Mouse (Mus musculus) forebrain, embryonic 10.5 days (tissue): Measurements from ENCODE around the gene Raet1e. TPM values are rescaled to one million over a fixed set of nuclear protein-coding genes. Genes with fewer than 3 reads are reported as not detected.
A peak's percentile ranks its signal among the peaks of the same experiment; 100 is the strongest.
"Not testable (repeated sequence)": the region's sequence is repeated elsewhere in the genome, so short reads cannot be mapped to it uniquely, and the experiment has no call there.

Experiments
- DNase-seq: peaks from one replicate; pipeline ENCODE4 v3.0.0-alpha.2; 2017; ENCODE audit warnings: low spot score; ENCODE audit errors: extremely low spot score
- H3K27ac ChIP-seq: fragments of 300-500 bp; sonication (generic); 2 replicates; pipeline ENCODE4 v1.5.1; 2016; ENCODE audit warnings: mild to moderate bottlenecking
- H3K27me3 ChIP-seq: fragments of 300-500 bp; sonication (generic); 2 replicates; pipeline ENCODE4 v1.6.1; 2016; ENCODE audit warnings: mild to moderate bottlenecking; ENCODE audit not compliant: poor library complexity, severe bottlenecking
- H3K36me3 ChIP-seq: fragments of 300-500 bp; sonication (generic); replicated peaks from 2 replicates; pipeline ENCODE4 v1.6.1; 2016; ENCODE audit warnings: mild to moderate bottlenecking, moderate library complexity
- H3K4me1 ChIP-seq: fragments of 300-500 bp; sonication (generic); 2 replicates; pipeline ENCODE4 v1.6.1; 2016
- H3K4me3 ChIP-seq: fragments of 300-500 bp; sonication (generic); 2 replicates; pipeline ENCODE4 v1.5.1; 2016; ENCODE audit warnings: mild to moderate bottlenecking, moderate library complexity
- H3K9me3 ChIP-seq: fragments of 300-500 bp; sonication (generic); 2 replicates; pipeline ENCODE4 v1.6.1; 2016; ENCODE audit warnings: mild to moderate bottlenecking, moderate library complexity
- WGBS: fragments of 180-500 bp; shearing (Covaris S2); methylation state at CpG from one replicate; pipeline ENCODE4 v1.1.7; 2016; 5-methylcytosine and 5-hydroxymethylcytosine counted together
- polyA plus RNA-seq: library from polyadenylated mRNA; unstranded; fragments of >200 nt; fragmentation: Nextera tagmentation; extraction: Ambion mirVana; gene quantifications from 2 replicates; pipeline ENCODE4 v1.2.1, GENCODE M21; 2016

Raet1e gene
- polyA plus RNA-seq, 1 experiment from 2014 or later: 9.9 TPM

DNA sequence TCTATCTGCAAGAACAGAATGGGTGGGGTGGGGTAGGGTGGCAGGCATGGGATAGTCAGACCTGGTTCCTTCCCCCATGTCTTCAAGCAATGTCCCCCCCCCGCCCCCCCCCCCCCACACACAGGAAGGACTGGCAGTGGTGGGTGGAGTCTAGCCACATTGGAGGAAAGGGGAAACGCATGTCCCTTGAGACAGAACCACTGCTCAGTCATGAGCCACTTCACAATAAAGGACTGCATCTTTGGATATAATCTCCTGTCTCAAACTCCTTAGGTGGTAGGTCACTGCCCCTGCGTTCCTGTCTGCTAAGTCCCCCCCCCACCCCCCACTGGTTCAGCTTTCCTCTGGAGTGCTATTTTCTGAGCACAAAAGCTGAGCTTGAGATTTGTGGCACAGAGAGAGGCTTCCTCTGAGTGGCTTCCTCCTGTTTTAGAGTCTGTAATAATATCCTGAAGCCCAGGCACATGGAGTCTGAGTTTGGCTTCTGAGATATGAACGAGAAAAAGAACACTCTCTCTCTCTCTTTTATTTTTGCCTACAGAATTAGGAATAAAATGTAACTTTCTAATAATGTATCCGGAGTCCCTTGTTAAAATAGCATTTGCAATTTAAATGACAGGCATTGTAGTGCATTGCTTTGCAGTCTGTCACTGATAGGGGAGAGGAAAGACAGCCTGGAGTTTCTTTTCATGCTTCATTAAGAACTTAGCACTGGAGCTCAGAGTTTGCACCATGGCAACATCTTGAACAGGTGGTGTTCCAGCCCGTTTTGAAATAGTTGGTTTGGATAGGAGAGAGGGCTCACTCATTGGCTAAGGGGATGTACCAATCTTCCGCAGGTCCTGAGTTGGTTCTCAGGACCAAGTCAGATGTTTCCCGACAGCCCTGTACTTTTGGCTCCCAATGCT lies 112.8 kb downstream of the Raet1e start:
- not testable (repeated sequence) for H3K4me3 ChIP-seq, H3K9me3 ChIP-seq, DNase-seq, H3K36me3 ChIP-seq
- peaks cover 27% of the 10 kb centered on the region for H3K4me1 ChIP-seq
- 34% methylated on average over 8 of the region's 8 CpGs for WGBS
- peaks cover 34% of the 10 kb centered on the region for H3K27me3 ChIP-seq
- H3K27ac ChIP-seq: peak overlapping the region; percentile 44; the same call in 1 of the 2 replicates

DNA sequence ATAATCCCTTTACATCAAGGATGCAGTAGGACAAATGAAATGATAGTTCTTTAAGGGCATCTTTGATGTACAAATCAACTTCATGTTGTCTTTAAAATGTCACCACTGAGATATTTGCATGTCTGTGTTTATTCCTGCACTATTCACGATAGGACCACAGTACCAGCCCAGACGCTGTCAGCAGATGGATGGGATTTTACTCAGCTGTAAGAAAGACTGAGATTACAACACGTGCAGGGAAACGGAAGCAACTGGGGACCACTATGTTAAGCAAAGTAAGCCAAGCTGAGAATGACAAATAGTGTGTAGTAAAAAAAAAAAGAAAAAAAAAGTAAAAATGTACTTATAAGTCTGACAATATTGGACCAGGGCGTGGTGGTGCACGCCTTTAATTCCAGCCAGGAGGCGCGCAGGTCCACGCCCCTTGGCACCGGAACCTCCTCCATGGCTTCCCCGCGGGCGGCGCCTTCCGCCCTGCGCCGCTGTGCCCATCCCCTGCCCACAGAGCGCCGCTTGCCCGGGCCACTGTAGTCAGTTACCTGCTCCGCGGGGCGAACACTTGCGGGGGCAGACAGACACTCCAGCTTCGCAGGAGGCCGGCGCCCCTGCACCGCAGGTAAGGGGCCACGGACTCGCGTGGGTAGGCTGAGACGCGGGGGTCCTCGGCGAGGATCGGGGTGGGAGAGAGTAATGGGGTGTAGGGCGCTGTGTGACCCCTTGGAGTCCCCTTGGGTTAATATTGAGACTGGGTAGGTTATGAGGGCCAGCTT lies 114.7 kb downstream of the Raet1e start:
- Histone ChIP-seq H3K4me3 (peak overlapping the region; percentile 58), H3K27me3 (peaks cover 34% of the 10 kb centered on the region), H3K4me1 (peaks cover 27% of the 10 kb centered on the region)
- DNase-seq: peak; percentile 18
- not testable (repeated sequence) for H3K27ac ChIP-seq, H3K9me3 ChIP-seq, H3K36me3 ChIP-seq
- WGBS: 3% methylated on average over 37 of the region's 37 CpGs

DNA sequence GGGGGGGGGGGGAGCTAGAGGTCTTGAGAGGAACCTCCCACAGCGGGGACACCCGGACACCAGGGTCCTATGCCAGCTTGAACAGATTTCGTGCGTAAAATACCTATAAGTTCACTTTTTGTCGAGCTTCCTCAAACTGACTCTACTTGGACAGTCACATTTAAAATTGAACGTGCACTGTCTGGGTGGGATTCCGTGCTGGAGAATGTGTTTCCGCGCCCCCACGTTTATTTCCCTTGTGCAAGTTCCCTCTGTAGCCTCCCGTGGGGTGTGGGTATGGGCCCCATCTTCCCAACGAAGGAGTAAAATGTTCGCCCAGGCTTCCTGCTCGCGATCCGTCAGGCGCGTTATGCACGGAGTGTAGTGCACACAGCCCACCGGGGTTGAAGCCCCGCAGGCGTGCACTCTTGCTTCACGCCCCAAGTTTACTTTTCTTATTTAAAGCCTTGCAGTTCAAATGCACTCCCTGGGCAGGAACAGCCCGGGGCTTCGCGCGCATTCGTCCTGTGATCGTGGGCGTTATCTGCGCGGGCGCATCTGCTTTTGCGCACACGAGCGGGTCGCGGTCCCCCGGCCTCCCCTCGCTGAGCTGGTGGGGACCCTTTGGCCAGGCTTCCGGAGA lies 115.4 kb downstream of the Raet1e start:
- Histone ChIP-seq H3K9me3 (no peaks in the 10 kb centered on the region), H3K4me3 (peak overlapping the region; percentile 58), H3K27me3 (peaks cover 34% of the 10 kb centered on the region), H3K4me1 (peaks cover 27% of the 10 kb centered on the region), H3K36me3 (no peaks in the 10 kb centered on the region), H3K27ac (peak overlapping the region; percentile 25)
- peak; percentile 23 for DNase-seq
- WGBS: under 1% methylated on average over 41 of the region's 41 CpGs

DNA sequence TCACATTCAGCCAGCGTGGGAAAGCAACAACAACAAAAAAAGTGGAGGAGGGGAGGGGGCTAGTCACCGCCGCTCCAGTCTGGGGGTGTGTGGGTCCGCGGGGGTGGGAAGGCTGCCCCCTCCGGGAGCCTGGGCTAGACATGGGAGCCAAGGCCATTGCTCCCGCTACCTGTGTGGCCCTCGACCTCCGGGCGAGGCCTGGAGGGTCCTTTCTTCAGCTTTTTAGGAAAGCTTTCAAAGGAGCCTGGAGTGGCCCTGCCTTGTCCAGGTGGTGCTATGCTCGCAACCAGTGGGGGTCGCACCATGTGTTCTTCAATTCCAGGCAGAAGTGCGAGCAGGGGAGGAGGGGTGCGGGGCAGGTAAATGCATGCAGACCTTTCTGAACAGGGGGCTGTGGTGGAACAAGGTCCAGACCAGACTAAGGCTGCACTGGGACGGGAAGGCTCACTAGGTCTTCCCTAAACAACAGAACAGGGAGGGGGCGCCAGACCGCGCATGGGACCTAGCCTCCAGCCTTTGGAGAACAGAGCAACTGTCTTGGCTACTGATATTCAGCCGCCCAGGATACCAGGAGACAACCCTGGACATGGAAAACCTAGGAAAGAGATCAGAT lies 116.2 kb downstream of the Raet1e start:
- DNase-seq: no peak
- H3K27ac ChIP-seq: no peak overlapping the region
- WGBS: 4% methylated on average over 19 of the region's 19 CpGs

DNA sequence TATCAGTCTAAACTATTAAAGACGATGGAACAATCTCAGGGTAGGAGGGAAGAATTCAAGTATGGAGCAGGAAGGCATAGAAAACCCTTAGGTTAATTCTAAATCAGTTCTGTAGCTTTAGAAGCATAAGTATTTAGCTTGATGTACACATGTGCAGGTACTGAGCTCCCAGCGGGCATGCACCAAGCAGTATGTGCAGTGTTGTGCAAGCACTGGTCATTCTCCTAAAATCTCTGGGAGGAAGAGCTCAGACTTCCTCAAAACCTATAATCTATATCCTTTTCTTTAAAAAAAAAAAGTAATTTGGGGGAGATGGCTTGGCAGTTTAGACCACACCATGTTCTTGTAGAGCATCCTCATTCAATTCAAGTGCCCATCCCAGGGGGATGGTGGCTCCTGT lies 120.1 kb downstream of the Raet1e start:
- Histone ChIP-seq H3K27me3 (peaks cover 27% of the 10 kb centered on the region), H3K4me1 (peaks cover 13% of the 10 kb centered on the region)
- H3K36me3 ChIP-seq, H3K9me3 ChIP-seq, DNase-seq, H3K4me3 ChIP-seq, H3K27ac ChIP-seq: not testable (repeated sequence)
- WGBS: 89% methylated on average over 2 of the region's 2 CpGs

More for the DNA sequence above, 116.2 kb downstream of the Raet1e start:
- H3K4me1 ChIP-seq: peaks cover 27% of the 10 kb centered on the region
- H3K36me3 ChIP-seq: no peaks in the 10 kb centered on the region
- H3K27me3 ChIP-seq: peaks cover 34% of the 10 kb centered on the region
- no peaks in the 10 kb centered on the region for H3K9me3 ChIP-seq
- H3K4me3 ChIP-seq: peak overlapping the region; percentile 58

DNA sequence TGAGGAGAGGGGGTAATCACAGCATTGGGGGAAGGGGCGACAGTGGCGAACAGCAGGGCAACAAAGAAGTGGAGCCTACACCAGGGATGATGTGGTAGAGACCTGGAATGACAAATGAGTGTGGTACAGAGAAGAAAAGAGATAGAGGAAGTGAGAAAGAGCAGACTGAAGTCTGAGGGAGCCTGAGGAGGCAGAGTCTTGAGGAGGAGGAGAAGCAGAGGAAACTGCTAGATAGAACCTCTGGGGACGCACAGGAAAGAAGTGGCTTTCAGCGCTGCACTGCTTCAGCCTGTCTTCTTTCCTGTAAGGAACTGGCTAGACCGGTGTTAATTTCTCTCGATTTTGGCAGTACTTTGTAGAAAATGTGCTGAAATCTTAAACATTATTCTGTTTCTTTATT lies 124.4 kb downstream of the Raet1e start:
- no peaks in the 10 kb centered on the region for H3K9me3 ChIP-seq
- WGBS: 52% methylated on average over 6 of the region's 6 CpGs
- no peaks in the 10 kb centered on the region for H3K36me3 ChIP-seq

DNA sequence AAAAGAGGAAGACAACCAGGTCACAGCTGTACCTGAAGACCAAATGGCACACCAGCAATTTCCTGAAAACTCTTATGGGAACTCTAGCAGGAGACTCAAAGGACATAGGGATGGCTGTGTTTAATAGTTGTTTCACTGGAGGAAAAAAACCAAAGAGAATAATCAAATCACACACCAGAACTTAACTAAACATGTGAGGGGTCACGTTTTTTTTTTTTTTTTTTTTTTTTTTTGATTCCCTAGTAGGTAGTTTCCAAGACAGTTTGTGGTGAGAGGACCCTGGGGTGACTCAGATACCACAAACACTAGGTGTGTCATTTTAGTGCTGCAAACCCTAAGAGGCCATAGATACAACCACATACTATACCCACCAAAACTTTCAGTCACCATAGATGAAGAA lies 137.3 kb downstream of the Raet1e start:
- no peak for DNase-seq

More for the DNA sequence above, 124.4 kb downstream of the Raet1e start:
- H3K27ac ChIP-seq: no peak overlapping the region
- H3K4me1 ChIP-seq: no peaks in the 10 kb centered on the region
- no peak for DNase-seq
- peaks cover 4% of the 10 kb centered on the region; the same call in 1 of the 2 replicates for H3K27me3 ChIP-seq
- no peak overlapping the region for H3K4me3 ChIP-seq

DNA sequence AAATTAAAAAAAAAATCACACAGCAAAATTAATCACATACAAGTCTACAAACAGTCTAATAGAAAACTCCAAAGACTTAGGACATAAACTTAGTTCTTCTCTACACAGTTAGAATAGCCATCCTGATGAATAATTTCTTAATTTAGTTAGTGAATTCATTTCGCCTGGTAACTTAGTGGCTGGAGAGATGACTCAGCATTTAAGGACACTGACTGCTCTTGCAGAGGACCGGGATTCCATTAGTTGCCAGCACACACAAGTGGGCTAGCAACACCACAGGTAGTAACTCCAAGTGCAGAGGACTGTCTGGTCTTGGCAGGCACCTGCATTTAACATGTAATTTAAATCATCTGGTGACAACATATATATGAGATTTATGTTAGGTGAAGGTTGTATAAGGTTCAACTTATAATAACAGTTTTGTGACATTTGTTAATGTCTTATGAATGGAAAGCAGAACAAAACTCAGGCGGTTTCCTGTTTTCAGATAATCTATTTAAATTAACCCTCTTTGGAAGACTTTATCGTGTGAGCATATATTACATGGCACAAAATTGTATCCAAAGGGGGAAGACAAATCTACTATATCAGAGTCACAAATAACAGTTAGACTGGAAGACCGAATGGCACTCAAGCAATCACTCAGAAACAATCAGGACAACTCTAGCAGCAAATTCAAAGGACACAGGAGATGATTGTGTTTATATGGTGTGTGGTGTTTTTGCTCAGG lies 138.8 kb downstream of the Raet1e start:
- 85% methylated on average over 5 of the region's 5 CpGs for WGBS
- no peaks in the 10 kb centered on the region for H3K4me1 ChIP-seq
- DNase-seq: no peak

More for the DNA sequence above, 137.3 kb downstream of the Raet1e start:
- H3K9me3 ChIP-seq: no peaks in the 10 kb centered on the region
- no peaks in the 10 kb centered on the region for H3K36me3 ChIP-seq
- no peak overlapping the region for H3K4me3 ChIP-seq
- WGBS: 28% methylated on average over 1 of the region's 1 CpGs
- H3K27ac ChIP-seq: no peak overlapping the region
- no peaks in the 10 kb centered on the region for H3K27me3 ChIP-seq
- no peaks in the 10 kb centered on the region for H3K4me1 ChIP-seq

DNA sequence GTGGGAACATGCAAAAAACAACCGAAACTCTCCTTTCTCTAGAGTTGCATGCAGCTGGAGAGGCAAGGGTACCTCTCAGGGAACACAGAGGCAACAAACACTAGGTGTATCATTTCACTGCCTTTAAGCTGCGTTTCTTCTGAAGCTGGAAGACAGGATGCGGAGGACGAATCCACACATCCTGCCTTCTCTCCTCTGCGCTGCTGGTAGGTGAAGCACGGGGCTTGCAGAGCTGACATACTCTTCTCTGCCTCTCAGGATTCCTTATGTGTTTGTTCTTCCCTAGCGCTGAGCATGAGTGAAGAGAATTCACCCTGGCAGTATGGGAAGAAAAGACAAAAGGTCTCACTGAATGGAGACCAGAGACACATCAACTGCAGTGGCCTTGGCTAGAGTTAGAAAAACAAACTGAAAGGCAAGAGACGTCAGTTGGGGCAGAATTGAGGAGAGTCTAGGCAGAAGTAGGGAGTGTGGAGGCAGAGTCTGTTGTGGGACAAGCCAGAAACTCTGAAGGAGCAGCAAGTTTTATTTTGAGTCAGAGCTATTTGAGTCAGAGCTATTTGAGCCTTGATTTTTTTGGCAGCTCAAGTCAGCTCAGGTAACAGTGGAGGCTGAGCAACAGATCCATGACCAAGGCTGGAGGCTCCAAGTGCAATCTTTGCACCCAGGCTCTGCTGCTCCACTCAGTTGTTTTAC lies 139.5 kb downstream of the Raet1e start:
- no peaks in the 10 kb centered on the region for H3K4me1 ChIP-seq
- H3K36me3 ChIP-seq: no peaks in the 10 kb centered on the region
- H3K9me3 ChIP-seq: no peaks in the 10 kb centered on the region
- H3K27ac ChIP-seq: 0 out of 2 replicates have a peak overlapping the region, but pooled peaks have one; percentile 3
- DNase-seq: no peak
- no peaks in the 10 kb centered on the region for H3K27me3 ChIP-seq
- WGBS: 71% methylated on average over 8 of the region's 8 CpGs
- no peak overlapping the region for H3K4me3 ChIP-seq

More for the DNA sequence above, 138.8 kb downstream of the Raet1e start:
- no peaks in the 10 kb centered on the region for H3K36me3 ChIP-seq
- no peaks in the 10 kb centered on the region for H3K27me3 ChIP-seq
- H3K4me3 ChIP-seq: no peak overlapping the region
- H3K27ac ChIP-seq: no peak overlapping the region
- H3K9me3 ChIP-seq: no peaks in the 10 kb centered on the region

DNA sequence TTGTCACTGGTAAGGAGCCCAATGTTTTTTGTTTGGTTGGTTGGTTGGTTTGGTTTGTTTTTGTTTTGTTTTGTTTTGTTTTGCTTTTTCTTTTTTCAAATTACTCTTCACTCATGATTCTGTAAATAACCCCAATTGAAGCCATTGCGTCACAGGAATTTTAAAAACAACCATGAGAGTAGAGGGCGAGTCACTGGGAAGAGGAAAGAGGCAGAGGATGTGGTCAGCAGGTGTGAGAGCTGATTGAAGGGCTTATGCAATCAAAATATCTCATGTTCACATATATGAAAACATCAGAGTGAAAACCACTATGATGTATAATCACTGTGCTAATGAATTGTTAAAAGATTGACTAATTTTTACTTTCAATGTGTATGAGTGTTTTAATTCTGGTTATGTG lies 141.0 kb downstream of the Raet1e start:
- H3K36me3 ChIP-seq: no peaks in the 10 kb centered on the region
- 83% methylated on average over 2 of the region's 2 CpGs for WGBS
- no peak overlapping the region for H3K4me3 ChIP-seq

DNA sequence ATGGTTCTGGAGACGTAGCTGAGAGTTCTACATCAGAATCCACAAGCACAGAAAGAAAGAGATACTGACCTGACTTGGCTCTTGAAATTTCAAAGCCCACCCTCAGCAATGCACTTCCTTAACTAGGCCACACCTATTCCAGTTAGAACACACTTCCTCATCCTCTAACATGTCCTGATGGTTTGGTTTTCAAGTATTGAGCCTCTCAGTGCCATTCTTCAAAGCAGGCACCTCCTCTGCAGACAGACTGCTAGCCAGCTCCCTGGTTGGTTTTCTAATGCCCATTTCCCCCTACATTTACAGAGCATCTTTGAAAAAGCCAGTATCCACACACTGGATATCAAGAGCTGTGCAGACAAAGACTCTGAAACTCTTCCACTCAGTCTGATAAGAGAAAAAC lies 143.3 kb downstream of the Raet1e start:
- H3K4me3 ChIP-seq: no peak overlapping the region
- no peak for DNase-seq
- H3K36me3 ChIP-seq: no peaks in the 10 kb centered on the region
- H3K27ac ChIP-seq: no peak overlapping the region
- no peaks in the 10 kb centered on the region for H3K9me3 ChIP-seq
- H3K4me1 ChIP-seq: no peaks in the 10 kb centered on the region
- WGBS: 86% methylated on average over 1 of the region's 1 CpGs
- no peaks in the 10 kb centered on the region for H3K27me3 ChIP-seq

More for the DNA sequence above, 141.0 kb downstream of the Raet1e start:
- DNase-seq: no peak
- Histone ChIP-seq H3K27ac (no peak overlapping the region), H3K27me3 (no peaks in the 10 kb centered on the region), H3K4me1 (no peaks in the 10 kb centered on the region), H3K9me3 (no peaks in the 10 kb centered on the region)
